Mouse (Mus musculus) granulocyte monocyte progenitor cell, adult 5-6 weeks (primary cell): ENCODE measurements around the gene Krt76. TPM values are rescaled to one million over a fixed set of nuclear protein-coding genes. Genes with fewer than 3 reads are reported as not detected.

Source experiments
- ATAC-seq: replicated peaks from 2 replicates; pipeline ENCODE4 v1.8.0; 2016; ENCODE audit warnings: mild to moderate bottlenecking, moderate TSS enrichment, inconsistent platforms; ENCODE audit not compliant: poor library complexity, severe bottlenecking
- total RNA-seq, 2 experiments: library from RNA; stranded (forward) in 1 of 2; stranded (reverse) in 1 of 2; fragments of 200-712, 200-1000 nt in 1 of 2; fragments of >200 nt in 1 of 2; fragmentation: Nextera tagmentation in 1 of 2; gene quantifications; 2 replicates each; pipeline ENCODE4 v1.2.3; 2014 to 2017

Gene Krt76
- total RNA-seq, 2 experiments from 2014 or later: not detected

GRCm38 (mm10) chr15:101866754-101867153, 26.0 kb downstream of the Krt76 start:
- no peak for ATAC-seq

GRCm38 (mm10) chr15:101860421-101861130, 32.1 kb downstream of the Krt76 start:
- ATAC-seq: no peak

- ATAC-seq: peak; percentile 69
These were observed 33.0 kb downstream of the Krt76 start for GRCm38 (mm10) chr15:101859735-101860170.

- no peak for ATAC-seq
These were observed 33.9 kb downstream of the Krt76 start for GRCm38 (mm10) chr15:101858673-101859425.

GRCm38 (mm10) chr15:101856696-101857095, 36.0 kb downstream of the Krt76 start:
- no peak for ATAC-seq

GRCm38 (mm10) chr15:101855732-101856131, 37.0 kb downstream of the Krt76 start:
- no peak for ATAC-seq

GRCm38 (mm10) chr15:101854294-101854693, 38.4 kb downstream of the Krt76 start:
- no peak for ATAC-seq

GRCm38 (mm10) chr15:101852571-101852970, 40.1 kb downstream of the Krt76 start:
- no peak for ATAC-seq

GRCm38 (mm10) chr15:101850694-101851093, 42.0 kb downstream of the Krt76 start, which contains the start of gene Krt1:
TSS of gene Krt1 (minus strand) at chr15:101850794.
- ATAC-seq: no peak

GRCm38 (mm10) chr15:101845971-101846403, 46.7 kb downstream of the Krt76 start:
- ATAC-seq: peak; percentile 71

GRCm38 (mm10) chr15:101843192-101843591, 49.5 kb downstream of the Krt76 start:
- no peak for ATAC-seq

GRCm38 (mm10) chr15:101834784-101835328, 57.9 kb downstream of the Krt76 start:
- ATAC-seq: no peak

Other genes starting within 250 kb of the Krt76 start
- gene Gm5478, start 245.5 kb downstream of the Krt76 start, total RNA-seq (2014; fragmentation: Nextera tagmentation): not detected in 2 replicates
- gene Gm5478, start 245.5 kb downstream of the Krt76 start, total RNA-seq (2017): not detected in 2 replicates
- gene Krt6b, start 212.6 kb downstream of the Krt76 start, total RNA-seq (2014; fragmentation: Nextera tagmentation): not detected in 2 replicates
- not detected in 2 replicates for gene Krt6b, start 212.6 kb downstream of the Krt76 start, total RNA-seq (2017)
- not detected in 2 replicates for gene Krt6a, start 198.6 kb downstream of the Krt76 start, total RNA-seq (2014; fragmentation: Nextera tagmentation)
- not detected in 2 replicates for gene Krt6a, start 198.6 kb downstream of the Krt76 start, total RNA-seq (2017)
- gene Krt5, start 180.0 kb downstream of the Krt76 start, total RNA-seq (2014; fragmentation: Nextera tagmentation): not detected in 2 replicates
- not detected in 2 replicates for gene Krt5, start 180.0 kb downstream of the Krt76 start, total RNA-seq (2017)
- not detected in 2 replicates for gene Krt71, start 149.8 kb downstream of the Krt76 start, total RNA-seq (2014; fragmentation: Nextera tagmentation)
- gene Krt71, start 149.8 kb downstream of the Krt76 start, total RNA-seq (2017): not detected in 2 replicates
- not detected in 2 replicates for gene Krt72, start 106.5 kb downstream of the Krt76 start, total RNA-seq (2014; fragmentation: Nextera tagmentation)
- gene Krt72, start 106.5 kb downstream of the Krt76 start, total RNA-seq (2017): not detected in 2 replicates
- not detected in 2 replicates for gene Krt73, start 90.6 kb downstream of the Krt76 start, total RNA-seq (2014; fragmentation: Nextera tagmentation)
- not detected in 2 replicates for gene Krt73, start 90.6 kb downstream of the Krt76 start, total RNA-seq (2017)
- gene Krt2, start 74.8 kb downstream of the Krt76 start, total RNA-seq (2014; fragmentation: Nextera tagmentation): not detected in 2 replicates
- gene Krt2, start 74.8 kb downstream of the Krt76 start, total RNA-seq (2017): not detected in 2 replicates
- not detected in 2 replicates for gene Krt1, start 42.1 kb downstream of the Krt76 start, total RNA-seq (2014; fragmentation: Nextera tagmentation)
- not detected in 2 replicates for gene Krt1, start 42.1 kb downstream of the Krt76 start, total RNA-seq (2017)
- gene Krt77, start 23.2 kb downstream of the Krt76 start, total RNA-seq (2014; fragmentation: Nextera tagmentation): not detected in 2 replicates
- gene Krt77, start 23.2 kb downstream of the Krt76 start, total RNA-seq (2017): not detected in 2 replicates
- not detected in 2 replicates for gene Krt4, start 31.8 kb upstream of the Krt76 start, total RNA-seq (2014; fragmentation: Nextera tagmentation)
- gene Krt4, start 31.8 kb upstream of the Krt76 start, total RNA-seq (2017): not detected in 2 replicates
- not detected in 2 replicates for gene Krt79, start 47.4 kb upstream of the Krt76 start, total RNA-seq (2014; fragmentation: Nextera tagmentation)
- gene Krt79, start 47.4 kb upstream of the Krt76 start, total RNA-seq (2017): not detected in 2 replicates
- not detected in 2 replicates for gene Krt78, start 61.4 kb upstream of the Krt76 start, total RNA-seq (2014; fragmentation: Nextera tagmentation)
- not detected in 2 replicates for gene Krt78, start 61.4 kb upstream of the Krt76 start, total RNA-seq (2017)
- gene Krt8, start 111.6 kb upstream of the Krt76 start, total RNA-seq (2014; fragmentation: Nextera tagmentation): 0.30 TPM in 1 of 2 replicates, not detected in the other
- gene Krt8, start 111.6 kb upstream of the Krt76 start, total RNA-seq (2017): 0.31 and 0.60 TPM in 2 replicates
- gene Krt18, start 135.3 kb upstream of the Krt76 start, total RNA-seq (2014; fragmentation: Nextera tagmentation): 11.4 and 20.2 TPM in 2 replicates
- gene Krt18, start 135.3 kb upstream of the Krt76 start, total RNA-seq (2017): 12.4 and 24.9 TPM in 2 replicates
- gene Eif4b, start 180.9 kb upstream of the Krt76 start, total RNA-seq (2014; fragmentation: Nextera tagmentation): 244 and 264 TPM in 2 replicates
- 450 TPM in 2 replicates for gene Eif4b, start 180.9 kb upstream of the Krt76 start, total RNA-seq (2017)
- 0.17 TPM in 1 of 2 replicates, not detected in the other for gene Tns2, start 207.5 kb upstream of the Krt76 start, total RNA-seq (2014; fragmentation: Nextera tagmentation)
- not detected in 2 replicates for gene Tns2, start 207.5 kb upstream of the Krt76 start, total RNA-seq (2017)
- 10.9 and 12.6 TPM in 2 replicates for gene Spryd3, start 243.3 kb upstream of the Krt76 start, total RNA-seq (2014; fragmentation: Nextera tagmentation)
- gene Spryd3, start 243.3 kb upstream of the Krt76 start, total RNA-seq (2017): 13.2 and 24.2 TPM in 2 replicates